Mouse (Mus musculus): ENCODE measurements around the gene Ide.
A peak's percentile ranks its signal among the peaks of the same experiment; 100 is the strongest.

Gene Ide

DNA sequence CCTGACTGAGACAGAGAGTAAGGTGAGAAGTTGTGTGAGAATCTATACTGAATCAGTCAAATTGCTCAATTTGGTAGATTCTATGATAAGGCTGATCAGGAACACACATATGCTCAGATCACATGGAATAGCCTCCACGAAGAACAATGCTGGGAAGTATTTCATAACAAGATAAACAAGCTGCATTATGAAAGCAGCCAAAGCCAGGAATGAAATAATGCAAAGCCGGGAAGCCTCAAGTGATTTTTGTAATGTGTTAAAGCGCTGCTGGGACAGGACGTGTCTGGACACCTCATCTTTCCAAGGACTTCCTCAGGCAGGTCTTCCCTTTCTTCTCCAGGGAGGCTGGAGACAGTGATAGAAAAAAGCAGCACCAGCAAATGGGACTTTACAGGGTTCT, 4.9 kb downstream of the Ide start:
- no peak for DNase-seq

DNA sequence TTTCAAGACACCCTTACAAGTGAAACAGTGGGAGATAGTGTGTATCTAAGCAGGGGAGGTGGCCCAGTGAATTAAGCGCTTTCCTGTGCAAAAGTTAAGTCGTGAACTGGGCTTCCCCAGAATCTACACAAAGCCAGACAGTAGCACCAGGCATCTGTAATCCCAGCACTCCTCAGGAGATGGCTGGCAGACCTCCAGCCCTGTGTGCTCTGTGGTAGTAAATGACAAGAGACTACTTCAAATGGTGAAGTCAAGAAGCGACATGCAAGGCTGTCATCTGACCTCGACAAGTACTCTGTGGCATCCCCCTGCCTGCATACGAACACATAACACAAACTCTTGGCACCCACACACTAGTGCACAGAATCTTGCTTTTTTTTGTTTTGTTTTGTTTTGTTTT, 10.4 kb downstream of the Ide start:
- peak in 1 of 2 experiments; percentile 56 for DNase-seq

DNA sequence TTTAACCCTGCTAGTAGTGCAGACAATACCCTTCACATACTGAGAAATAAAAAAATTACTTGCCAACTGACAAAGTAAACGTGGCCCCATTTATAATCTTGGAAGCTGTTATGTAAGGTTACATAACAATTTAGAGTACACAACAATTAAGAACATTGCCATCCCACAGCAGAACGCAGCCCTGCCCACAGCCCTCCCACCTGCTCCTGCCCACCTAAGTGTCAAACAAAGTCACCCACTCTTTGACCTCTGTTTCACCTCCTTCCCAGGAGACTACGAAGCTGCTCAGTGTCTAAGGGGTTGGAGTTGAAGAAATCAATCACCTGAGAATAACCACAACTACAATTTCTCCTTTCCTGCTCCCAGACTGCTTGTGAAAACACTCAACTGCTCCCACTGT, 14.1 kb downstream of the Ide start:
- DNase-seq = no peak

DNA sequence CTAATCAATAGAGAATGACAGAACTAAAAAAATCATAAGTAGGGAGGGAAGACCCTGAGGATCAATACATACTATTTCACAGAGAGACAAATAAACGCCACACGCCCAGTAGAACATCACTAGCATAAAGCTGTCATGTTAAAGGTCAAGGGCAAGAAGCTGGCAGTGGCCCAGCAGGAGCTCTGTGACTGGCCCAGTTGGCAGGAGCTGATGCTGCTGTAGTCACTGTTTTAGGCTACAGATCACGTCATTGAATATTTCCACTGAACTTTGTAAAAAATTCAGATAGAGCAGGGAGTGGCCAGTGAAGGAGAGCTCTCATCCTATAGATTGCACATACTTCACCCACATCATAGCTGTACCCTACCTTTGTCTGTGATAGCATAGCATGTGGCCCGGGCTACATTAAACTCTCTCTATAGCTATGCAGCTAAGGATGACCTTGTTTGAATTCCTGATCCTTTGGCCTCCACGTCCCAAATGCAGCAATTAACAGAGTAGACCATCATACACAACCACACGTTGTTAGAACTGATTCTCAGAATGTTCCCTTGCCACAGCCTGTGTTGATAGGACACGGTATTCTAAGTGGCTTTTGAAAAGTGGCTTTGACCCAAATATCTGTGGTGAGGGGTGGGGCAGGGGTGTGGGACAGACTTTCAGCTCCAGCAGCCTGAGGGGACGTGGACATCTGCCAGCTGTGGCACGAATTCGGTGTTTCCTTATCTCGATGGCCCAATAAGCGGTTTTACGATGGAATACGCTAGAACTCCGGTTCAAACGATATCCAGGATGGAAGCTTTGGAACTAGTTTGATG, 16.6 kb downstream of the Ide start:
- DNase-seq = peak; percentile 46 to 74

DNA sequence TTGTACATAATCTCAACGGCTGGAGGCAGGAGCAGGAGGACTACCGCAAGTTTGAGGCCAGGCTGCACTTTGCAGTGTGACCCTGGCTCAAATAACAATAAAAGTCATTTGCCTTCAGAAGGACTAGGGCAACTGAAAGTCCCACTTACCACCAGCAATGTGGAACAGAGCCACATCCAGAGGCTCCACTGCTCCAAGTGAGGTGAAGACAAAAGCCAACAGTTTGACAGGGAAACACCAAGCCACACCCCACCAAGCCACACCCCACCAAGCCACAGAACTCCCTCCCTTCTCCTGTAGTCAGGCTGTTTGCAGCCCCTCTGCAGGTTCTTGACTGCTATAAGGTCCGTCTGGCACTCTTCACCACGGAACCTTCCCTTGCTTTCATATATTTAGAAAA, 20.3 kb downstream of the Ide start:
- no peak for DNase-seq

DNA sequence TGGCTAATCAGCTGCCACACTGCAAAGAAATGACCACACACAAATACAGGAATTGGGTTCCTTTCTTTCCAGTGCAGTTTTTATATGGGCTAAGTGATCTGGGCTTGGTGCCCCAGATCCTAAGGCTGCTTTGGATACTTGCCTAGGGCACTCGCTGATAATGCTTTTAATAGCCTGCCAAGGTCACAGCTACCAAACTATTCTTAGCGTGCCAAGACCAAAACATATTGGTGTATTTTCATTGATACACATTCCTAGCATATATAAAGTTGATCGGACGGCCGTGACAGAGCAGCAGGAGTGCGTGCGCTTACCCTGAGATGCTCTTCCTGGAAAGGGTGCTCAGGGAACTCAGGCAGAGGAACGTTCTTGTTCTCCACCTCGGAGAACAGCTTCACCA, 22.6 kb downstream of the Ide start:
- peak; percentile 53 to 61 for DNase-seq

DNA sequence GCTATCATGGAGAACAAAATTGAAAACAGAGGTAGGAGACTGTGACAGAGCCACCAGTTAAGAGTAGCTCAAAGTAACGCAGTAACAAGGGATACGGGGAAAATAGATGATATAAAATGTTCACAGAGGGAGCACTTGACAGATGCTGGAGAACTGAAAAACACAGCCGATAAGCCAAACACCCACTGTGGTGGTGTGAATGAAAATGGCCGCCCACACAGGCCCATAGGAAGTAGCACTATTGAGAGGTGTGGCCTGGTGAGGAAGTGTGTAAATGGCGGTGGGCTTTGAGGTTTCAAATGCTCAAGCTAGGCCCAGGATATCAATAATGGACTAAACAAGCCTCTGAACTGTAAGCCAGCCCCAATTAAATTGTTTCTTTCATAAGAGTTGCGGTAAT, 26.2 kb downstream of the Ide start:
- no peak for DNase-seq

DNA sequence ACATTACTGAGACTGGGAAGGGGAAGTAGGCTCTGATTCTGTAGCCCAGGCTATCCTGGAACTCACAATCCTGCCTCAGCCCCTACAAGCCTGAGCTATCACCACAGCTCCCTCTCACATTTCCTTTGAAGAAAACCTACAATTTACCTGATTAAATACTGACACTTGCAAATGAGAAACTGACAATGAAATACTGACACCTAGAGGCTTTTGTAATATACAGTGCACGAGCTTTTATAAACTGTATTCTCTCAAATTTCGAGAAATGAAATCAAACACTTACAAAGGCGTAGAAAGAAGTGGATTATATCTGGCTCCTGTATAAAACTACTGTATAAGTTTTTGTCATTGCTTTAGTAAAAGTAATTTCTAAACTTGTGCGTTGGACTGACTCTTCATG, 27.5 kb downstream of the Ide start:
- no peak for DNase-seq

DNA sequence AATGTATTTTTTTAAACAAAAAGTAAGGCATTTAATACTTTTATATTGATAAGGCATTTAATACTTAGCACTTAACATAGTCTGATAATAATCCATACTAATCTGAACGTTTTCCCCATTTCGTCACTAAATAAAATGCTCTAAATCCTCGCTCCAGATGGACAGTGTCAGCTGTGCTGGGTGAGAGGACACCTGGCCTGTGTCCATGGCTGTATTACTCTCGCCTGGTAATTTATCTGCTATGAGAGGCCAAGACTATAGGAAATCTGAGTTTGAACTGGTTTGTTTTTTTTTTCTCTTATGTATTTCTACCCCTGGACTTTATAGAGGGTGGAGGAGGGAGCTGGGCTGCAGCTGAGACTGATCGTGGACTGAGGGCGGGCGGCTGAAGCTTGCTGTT, 28.7 kb downstream of the Ide start:
- peak; percentile 46 to 75 for DNase-seq

DNA sequence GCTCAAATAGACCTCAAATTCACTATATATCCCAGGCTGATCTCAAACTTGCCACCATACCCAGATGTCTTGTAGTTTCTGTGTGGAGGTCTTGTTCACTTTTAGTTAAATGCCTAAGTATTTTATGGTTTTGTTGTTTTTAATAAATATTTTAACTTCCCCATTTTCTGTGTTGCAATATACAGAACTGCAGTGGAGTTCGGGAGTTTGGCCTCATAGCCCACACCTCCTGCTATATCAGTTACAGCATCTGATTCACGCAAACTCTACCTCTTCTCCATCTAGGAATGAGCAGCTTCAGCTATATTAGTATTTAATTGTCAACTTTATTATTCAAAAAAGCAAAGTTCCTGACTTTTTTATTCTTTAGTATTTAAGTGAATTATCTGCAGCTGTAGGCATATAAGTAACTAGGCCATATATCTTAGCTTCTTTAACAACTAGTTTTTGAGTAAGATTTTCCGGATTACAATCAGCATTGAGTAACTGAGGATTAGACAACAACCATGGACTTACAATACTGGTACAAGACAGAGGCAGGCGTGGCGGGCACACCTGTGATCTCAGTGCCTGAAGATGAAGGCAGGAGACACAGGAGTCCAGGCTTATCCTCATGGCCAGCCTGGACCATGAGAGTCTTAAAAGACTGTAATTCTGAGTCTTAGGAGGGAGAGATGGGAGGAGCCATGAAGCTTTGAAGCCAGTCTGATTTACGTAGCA, 29.7 kb downstream of the Ide start:
- DNase-seq = no peak

DNA sequence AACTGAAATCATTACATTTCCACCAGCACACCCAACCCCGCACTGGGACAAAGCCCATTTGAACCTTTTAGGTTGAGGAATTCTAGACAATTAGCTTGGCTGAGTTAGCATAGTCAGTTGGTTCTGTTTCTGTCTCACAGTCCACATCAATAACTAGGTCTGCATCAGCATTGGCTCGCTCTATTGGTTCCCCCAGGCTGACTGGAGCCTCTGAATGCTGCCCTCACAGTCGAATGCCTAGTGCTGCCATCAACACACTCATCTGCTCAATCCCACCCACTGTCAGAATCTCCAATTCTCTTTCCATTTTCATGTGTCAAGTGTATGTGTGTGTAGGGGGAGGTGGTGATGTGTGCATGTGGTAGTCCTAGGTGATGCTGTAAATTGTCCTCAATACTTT, 31.5 kb downstream of the Ide start:
- no peak for DNase-seq

DNA sequence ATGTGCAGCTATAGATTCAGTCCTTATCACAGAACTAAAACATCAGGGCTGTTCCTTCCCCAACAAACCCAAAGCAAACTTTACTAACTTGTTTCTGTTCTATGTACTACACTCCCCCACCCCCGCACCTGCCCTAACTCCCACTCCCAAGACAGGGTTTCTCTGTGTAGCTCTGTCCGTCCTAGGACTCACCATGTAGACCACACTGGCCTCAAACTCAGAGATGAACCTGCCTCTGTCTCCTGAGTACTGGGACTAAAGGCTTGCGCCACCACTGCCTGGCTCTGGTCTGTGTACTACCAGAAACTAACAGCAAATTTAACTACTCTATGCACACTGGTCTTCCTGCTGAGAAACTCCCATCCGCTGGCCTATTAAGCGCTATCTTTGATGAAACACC, 32.8 kb downstream of the Ide start:
- no peak for DNase-seq

DNA sequence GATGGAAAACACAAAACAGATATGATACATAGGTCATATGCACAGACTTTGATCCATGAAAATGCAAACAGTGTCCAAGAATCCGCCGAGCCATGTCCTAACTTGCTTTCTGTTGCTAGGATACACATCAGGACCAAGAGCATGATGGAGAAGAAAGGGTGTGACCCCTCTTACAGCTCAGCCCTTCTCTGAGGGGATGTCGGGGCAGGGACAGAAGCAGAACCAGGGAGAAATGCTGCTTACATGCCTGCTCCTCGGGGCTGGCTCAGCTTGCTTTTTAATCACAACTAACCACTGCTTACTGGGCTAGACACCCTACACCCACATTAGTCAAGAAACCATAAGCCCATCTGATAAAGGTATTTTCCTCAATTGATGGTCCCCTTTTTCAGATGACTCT, 33.6 kb downstream of the Ide start:
- no peak for DNase-seq

DNA sequence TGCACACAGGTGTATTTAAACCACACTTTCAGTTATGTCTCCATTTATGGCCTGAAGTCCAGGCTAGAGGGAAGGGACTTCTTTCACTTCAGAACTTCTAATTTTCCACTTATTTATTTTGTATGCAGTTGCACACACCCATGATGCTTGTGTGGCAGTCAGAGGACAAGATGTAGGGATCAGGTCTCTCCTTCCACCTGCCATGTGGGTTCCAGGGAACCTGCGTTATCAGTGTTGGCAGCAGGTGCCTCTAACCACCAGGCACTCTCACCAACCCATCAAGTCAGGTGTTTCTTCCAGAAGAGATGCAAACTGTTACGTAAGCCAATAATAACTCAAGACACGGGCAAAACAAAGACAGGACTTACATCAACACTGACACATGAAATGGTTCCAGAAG, 35.9 kb downstream of the Ide start:
- DNase-seq = no peak

DNA sequence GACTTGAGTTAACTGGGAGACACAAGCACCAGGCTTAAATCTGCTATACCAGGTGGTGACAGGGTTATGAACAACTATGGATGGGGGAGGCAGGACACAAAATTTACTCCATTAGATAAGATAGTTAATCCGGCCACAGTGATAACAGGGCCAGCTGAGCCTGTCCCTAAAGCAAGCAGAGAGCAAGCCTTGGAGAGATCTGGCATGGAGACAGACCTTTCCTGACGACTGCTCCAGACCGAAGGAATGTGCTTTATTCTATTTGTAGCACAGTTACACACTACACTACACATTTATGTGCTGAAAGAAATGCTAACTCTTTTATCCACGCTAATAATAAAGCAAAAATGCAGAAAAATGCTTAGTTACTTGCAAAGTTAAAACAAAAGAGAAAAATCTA, 46.0 kb downstream of the Ide start:
- peak in 1 of 2 experiments; percentile 25 for DNase-seq

DNA sequence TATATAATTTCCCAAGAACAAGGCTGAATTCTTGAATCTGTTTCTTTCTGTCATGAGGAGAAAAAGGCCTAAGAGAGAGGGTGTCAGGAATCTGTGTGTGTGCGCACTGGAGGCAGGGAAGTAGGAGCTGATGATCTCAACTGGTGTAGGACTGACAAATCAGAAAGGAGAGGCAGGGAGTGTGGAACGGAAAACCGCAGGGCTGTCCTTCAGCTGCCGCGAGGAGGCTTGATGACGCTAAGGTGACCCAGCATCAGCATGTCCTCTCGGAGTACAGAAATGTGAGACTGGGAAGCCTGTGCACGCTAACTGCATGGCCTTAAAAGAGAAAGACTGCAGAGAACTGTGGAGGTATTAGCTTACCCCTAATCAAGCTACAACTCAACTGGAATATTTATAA, 46.7 kb downstream of the Ide start:
- no peak for DNase-seq

DNA sequence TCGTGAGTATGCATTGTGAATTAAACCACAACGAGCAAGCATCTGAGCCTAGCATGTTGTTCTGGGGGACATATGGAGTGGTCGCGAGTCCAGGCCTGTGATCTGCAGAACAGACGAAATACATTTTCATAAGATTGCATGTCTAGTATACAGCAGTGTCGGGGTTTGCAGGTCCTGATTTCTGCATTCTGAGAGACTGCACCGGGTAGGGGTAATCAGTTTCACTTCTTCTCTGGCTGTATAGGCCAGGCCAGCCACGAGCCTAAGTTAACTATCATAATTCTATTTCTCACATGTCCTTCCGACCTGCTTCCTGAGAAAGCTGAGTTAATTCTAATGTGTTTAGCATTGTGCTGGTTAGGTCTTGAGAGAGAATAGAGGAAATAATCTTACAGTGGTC, 52.9 kb downstream of the Ide start:
- DNase-seq = no peak

DNA sequence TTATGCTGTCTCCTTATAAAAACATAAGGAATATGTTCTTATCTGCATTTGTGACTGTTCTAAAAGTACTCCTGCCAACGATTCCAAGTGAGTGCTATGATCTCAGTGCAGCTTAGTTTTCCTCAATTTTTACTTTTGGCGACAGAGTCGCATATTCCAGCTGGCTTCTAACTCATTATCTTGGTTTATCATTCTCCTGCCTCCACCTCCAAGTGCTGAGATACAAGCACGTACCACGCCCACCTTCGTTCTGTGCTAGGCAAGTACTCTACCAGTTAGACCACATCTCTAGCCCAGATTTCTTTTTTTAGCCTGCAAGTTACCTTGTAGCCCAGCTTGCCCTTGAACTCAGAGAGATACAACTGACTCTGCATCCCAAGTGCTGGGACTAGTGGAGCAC, 54.5 kb downstream of the Ide start:
- no peak for DNase-seq

DNA sequence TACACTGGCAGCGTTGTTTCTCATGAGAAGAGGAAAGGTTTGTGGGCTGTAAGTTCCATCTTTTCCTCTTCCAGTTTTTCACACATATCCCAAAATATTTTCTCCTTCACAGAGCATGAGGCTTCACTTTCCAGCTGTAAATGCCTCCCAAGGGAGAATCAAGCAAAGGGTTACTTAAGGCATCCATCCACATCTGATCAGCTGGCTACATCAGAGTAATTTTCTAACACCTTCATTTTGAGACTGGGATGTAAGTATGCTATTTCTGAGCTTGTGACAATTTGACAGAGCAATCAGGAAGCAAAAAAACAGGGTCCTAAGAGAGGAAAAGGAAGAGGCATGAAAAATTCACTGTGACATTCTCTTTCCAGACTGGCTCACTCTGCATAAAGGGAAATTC, 55.9 kb downstream of the Ide start:
- DNase-seq = no peak

DNA sequence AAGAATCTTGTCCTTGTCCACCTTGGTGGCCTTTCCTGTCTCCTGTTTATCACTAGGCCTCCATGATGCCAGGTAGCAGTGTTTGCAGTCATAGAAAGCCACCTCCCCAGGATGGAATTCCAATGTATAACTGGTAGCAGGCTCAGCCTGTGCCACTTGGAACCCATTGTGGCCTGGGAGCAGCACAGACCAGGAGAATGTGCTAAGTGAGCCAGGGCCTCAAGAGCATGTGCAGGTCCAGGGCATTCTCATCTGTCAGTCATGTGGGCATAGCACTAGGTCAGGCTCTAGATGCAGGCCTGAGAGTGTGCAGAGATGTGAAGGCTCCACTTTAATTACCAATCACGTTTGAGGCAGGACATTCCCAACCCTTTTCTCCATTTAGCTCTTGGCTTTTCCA, 58.5 kb downstream of the Ide start:
- DNase-seq = no peak

DNA sequence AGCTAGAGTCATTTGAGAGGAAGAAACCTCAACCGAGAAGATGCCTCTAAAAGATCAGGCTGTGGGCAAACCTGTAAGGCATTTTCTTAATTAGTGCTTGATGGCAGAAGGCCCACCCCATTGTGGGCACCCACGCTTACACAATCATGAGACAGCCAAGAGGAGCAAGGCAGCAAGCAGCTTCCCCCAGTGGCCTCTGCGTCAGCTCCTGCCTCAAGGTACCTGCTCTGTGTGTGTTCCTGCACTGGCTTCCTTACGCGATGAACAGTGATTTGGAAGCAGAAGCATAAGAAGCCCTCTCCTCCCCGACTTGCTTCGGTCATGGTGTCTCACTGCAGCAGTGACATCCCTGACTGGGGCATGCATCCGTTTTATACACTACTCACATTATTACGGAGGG, 62.1 kb downstream of the Ide start:
- no peak for DNase-seq

DNA sequence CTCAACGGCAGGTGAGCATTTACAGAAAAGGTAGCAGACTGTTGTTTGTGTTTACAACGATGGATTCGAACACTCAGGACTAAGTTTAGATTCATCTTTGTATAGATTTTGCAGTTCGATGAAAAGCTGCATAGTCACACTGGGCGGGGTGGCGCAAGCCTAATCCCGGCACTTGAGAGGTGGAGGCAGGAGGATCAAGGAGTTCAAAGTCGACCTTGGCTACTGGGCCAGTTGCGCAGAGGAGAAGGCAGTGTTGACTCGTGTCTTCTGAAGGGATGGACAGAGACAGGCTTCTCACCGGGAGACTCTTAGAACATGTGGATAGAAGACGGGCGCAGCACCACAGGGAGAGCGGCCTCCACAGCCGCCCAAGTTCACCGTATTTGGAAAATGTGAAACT, 68.5 kb downstream of the Ide start:
- no peak for DNase-seq

DNA sequence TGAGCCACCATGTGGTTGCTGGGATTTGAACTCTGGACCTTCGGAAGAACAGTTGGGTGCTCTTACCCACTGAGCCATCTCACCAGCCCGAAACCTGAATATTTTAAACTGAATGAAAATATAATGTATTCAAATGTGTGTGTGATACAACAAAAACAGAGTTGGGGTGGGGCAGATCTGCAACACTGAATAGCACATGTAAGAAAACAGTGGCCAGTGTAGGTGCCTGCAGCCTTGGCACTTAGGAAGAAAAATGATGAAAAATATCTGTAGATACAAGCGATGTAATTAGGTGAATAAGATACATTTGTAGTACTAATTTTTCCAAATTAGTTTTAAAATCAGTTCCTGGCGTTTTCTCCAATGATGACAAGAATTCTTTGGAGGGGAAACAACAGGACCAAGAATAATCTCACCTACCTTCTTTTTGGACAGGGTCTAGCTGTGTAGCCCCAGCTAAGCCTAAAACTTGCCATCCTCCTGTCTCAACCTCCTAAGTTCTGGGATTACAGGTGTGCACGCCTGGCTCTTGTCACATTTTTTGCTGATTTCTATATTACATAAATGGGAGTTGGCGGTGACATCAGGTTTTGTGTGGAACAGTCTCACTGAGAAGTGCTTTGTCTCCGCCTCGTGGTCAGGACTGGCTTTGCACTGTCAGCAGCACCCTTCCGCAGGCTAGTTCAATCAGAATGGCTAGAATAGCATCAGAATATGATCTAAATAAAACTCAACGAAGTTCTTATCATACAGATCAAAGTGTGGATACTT, 72.1 kb downstream of the Ide start:
- DNase-seq = peak; percentile 95 to 97
